Mouse (Mus musculus): Measurements from ENCODE around the gene Hnrnpdl. TPM values are rescaled to one million over a fixed set of nuclear protein-coding genes. Genes with fewer than 3 reads are reported as not detected.

Hnrnpdl gene
- polyA plus RNA-seq, 1 experiment from 2014 or later: 268 TPM

GRCm38 (mm10) chr5:100005896-100006295, 33.6 kb downstream of the Hnrnpdl start:
- Histone ChIP-seq H3K4me2 (ENCODE audit: low read length) (no peak overlapping the region), H3K36me3 (ENCODE audit: control insufficient read depth, insufficient read depth, low read length) (no peaks in the 10 kb centered on the region), H3K4me1 (ENCODE audit: control insufficient read depth, insufficient read depth, low read length) (no peaks in the 10 kb centered on the region), H3K27me3 (ENCODE audit: control insufficient read depth, insufficient read depth, low read length) (no peaks in the 10 kb centered on the region), H3K27ac (replicated peaks; ENCODE audit: low read depth, low read length) (no peak overlapping the region), H3K4me3 (replicated peaks; ENCODE audit: low read depth, low read length) (no peak overlapping the region), H3K9ac (replicated peaks; ENCODE audit: low read length) (no peak overlapping the region), H3K9me3 (ENCODE audit: control insufficient read depth, low read length) (no peaks in the 10 kb centered on the region)
- 82% methylated on average over 6 of the region's 6 CpGs for WGBS
- ATAC-seq (ENCODE audit: low FRiP score, low TSS enrichment) (no peak), DNase-seq (no peak)

DNA sequence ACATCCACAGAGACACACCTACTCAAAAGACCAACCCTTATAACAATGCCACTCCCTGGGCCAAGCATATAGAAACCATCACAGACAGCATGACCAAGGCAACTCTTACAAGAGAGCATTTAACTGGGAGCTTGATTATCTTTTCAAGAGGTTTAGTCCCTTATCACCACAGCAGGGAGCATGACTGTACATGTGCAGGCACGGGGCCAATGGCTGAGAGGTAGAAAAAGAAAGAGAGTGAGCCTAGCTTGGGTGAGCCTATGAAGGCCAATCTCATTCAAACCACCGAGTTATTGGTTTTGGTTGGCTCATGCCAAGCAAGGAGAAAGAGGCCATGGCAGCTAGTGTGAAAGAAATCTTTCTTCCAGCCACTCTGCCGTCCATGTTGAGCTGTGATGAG, 34.0 kb downstream of the Hnrnpdl start:
- WGBS: 67% methylated on average over 3 of the region's 3 CpGs
- Histone ChIP-seq H3K36me3 (ENCODE audit: control insufficient read depth, insufficient read depth, low read length) (no peaks in the 10 kb centered on the region), H3K9me3 (ENCODE audit: control insufficient read depth, low read length) (no peaks in the 10 kb centered on the region), H3K4me2 (ENCODE audit: low read length) (no peak overlapping the region), H3K27me3 (ENCODE audit: control insufficient read depth, insufficient read depth, low read length) (no peaks in the 10 kb centered on the region), H3K4me3 (replicated peaks; ENCODE audit: low read depth, low read length) (no peak overlapping the region), H3K4me1 (ENCODE audit: control insufficient read depth, insufficient read depth, low read length) (no peaks in the 10 kb centered on the region), H3K27ac (replicated peaks; ENCODE audit: low read depth, low read length) (no peak overlapping the region), H3K9ac (replicated peaks; ENCODE audit: low read length) (no peak overlapping the region)
- ATAC-seq (ENCODE audit: low FRiP score, low TSS enrichment) (no peak), DNase-seq (no peak)

DNA sequence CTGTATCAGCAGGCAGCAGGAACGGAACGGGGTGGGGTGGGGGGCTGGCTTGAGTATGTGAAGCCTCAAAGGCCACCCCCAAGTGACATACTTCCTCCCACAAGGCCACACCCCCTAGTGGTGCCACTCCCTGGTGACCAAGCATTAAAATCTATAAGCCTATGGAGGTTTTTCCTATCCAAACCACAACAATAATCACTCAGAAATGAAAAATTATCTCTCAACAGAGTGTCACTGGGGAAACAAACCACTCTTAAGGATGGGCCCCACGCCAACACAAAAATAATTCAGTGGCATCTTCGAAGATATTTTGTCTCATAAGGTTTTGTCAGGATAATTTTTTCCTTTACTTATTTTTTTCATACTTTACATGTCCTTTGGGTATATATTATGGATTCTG, 35.6 kb downstream of the Hnrnpdl start:
- no peak overlapping the region for H3K9ac ChIP-seq (replicated peaks; ENCODE audit: low read length)
- H3K9me3 ChIP-seq (ENCODE audit: control insufficient read depth, low read length): no peaks in the 10 kb centered on the region
- no peak overlapping the region for H3K27ac ChIP-seq (replicated peaks; ENCODE audit: low read depth, low read length)
- no peaks in the 10 kb centered on the region for H3K36me3 ChIP-seq (ENCODE audit: control insufficient read depth, insufficient read depth, low read length)
- ATAC-seq (ENCODE audit: low FRiP score, low TSS enrichment) (no peak), DNase-seq (no peak)
- WGBS: 90% methylated on average over 4 of the region's 4 CpGs
- H3K4me1 ChIP-seq (ENCODE audit: control insufficient read depth, insufficient read depth, low read length): no peaks in the 10 kb centered on the region
- H3K27me3 ChIP-seq (ENCODE audit: control insufficient read depth, insufficient read depth, low read length): no peaks in the 10 kb centered on the region
- H3K4me2 ChIP-seq (ENCODE audit: low read length): no peak overlapping the region
- no peak overlapping the region for H3K4me3 ChIP-seq (replicated peaks; ENCODE audit: low read depth, low read length)

DNA sequence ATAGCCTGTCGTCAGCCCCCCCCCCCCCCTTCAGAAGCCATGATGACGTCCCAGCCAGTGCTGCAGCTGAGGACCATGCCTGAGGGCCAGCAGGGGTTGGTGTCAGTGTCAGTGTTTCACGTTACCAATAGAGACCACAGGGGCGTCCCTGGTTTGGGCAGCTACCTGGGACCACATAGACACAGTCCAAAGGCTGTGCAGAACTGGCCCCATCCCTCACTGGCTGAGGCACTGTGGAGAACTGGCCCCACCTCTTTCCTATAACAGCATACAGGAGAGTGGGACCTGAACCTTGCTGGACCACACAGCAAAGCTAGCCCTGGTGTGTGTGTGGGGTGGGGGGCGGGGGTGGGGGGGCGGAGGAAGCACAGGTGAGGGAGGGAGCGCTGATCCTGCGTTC, 39.0 kb downstream of the Hnrnpdl start:
- Histone ChIP-seq H3K27me3 (ENCODE audit: control insufficient read depth, insufficient read depth, low read length) (no peaks in the 10 kb centered on the region), H3K9me3 (ENCODE audit: control insufficient read depth, low read length) (peaks cover 5% of the 10 kb centered on the region; the same call in 1 of the 2 replicates), H3K27ac (replicated peaks; ENCODE audit: low read depth, low read length) (no peak overlapping the region), H3K4me3 (replicated peaks; ENCODE audit: low read depth, low read length) (no peak overlapping the region), H3K4me1 (ENCODE audit: control insufficient read depth, insufficient read depth, low read length) (no peaks in the 10 kb centered on the region), H3K9ac (replicated peaks; ENCODE audit: low read length) (no peak overlapping the region), H3K36me3 (ENCODE audit: control insufficient read depth, insufficient read depth, low read length) (no peaks in the 10 kb centered on the region), H3K4me2 (ENCODE audit: low read length) (no peak overlapping the region)
- 48% methylated on average over 8 of the region's 8 CpGs for WGBS
- DNase-seq (no peak), ATAC-seq (ENCODE audit: low FRiP score, low TSS enrichment) (no peak)

GRCm38 (mm10) chr5:100000048-100000447, 39.4 kb downstream of the Hnrnpdl start:
- no peak overlapping the region for H3K4me3 ChIP-seq (replicated peaks; ENCODE audit: low read depth, low read length)
- H3K9ac ChIP-seq (replicated peaks; ENCODE audit: low read length): no peak overlapping the region
- no peaks in the 10 kb centered on the region for H3K4me1 ChIP-seq (ENCODE audit: control insufficient read depth, insufficient read depth, low read length)
- peaks cover 6% of the 10 kb centered on the region; the same call in 1 of the 2 replicates for H3K9me3 ChIP-seq (ENCODE audit: control insufficient read depth, low read length)
- ATAC-seq (ENCODE audit: low FRiP score, low TSS enrichment) (no peak), DNase-seq (no peak)
- no peaks in the 10 kb centered on the region for H3K27me3 ChIP-seq (ENCODE audit: control insufficient read depth, insufficient read depth, low read length)
- WGBS: 82% methylated on average over 7 of the region's 7 CpGs
- H3K36me3 ChIP-seq (ENCODE audit: control insufficient read depth, insufficient read depth, low read length): no peaks in the 10 kb centered on the region
- no peak overlapping the region for H3K4me2 ChIP-seq (ENCODE audit: low read length)
- H3K27ac ChIP-seq (replicated peaks; ENCODE audit: low read depth, low read length): no peak overlapping the region

DNA sequence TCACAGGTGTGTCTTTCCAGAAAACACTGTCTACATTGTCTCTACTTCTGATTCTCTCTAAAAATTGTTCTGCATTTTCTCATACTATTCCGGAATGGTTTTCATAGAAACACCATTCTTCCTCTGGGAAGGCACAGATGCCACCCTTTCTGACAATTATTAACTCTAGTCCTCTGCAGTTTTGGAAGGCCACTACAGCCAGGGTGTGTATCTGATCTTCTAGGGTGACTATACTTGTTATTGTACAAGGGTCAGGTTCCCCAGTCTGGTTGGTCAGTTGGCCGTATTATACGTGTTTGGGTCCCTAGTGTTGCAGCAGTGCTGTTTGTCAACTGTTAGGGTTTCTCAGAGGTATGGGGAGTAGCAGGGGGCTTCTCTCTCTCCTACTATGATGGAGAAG, 44.8 kb downstream of the Hnrnpdl start:
- H3K4me3 ChIP-seq (replicated peaks; ENCODE audit: low read depth, low read length): no peak overlapping the region
- no peak for DNase-seq
- H3K4me2 ChIP-seq (ENCODE audit: low read length): no peak overlapping the region
- WGBS: 96% methylated on average over 3 of the region's 3 CpGs
- H3K9me3 ChIP-seq (ENCODE audit: control insufficient read depth, low read length): peaks cover 6% of the 10 kb centered on the region; the same call in 1 of the 2 replicates
- H3K36me3 ChIP-seq (ENCODE audit: control insufficient read depth, insufficient read depth, low read length): no peaks in the 10 kb centered on the region
- no peaks in the 10 kb centered on the region for H3K4me1 ChIP-seq (ENCODE audit: control insufficient read depth, insufficient read depth, low read length)
- H3K27ac ChIP-seq (replicated peaks; ENCODE audit: low read depth, low read length): no peak overlapping the region
- H3K9ac ChIP-seq (replicated peaks; ENCODE audit: low read length): no peak overlapping the region
- H3K27me3 ChIP-seq (ENCODE audit: control insufficient read depth, insufficient read depth, low read length): no peaks in the 10 kb centered on the region
- ATAC-seq (ENCODE audit: low FRiP score, low TSS enrichment): no peak

- no peaks in the 10 kb centered on the region for H3K4me1 ChIP-seq (ENCODE audit: control insufficient read depth, insufficient read depth, low read length)
- no peaks in the 10 kb centered on the region for H3K36me3 ChIP-seq (ENCODE audit: control insufficient read depth, insufficient read depth, low read length)
- 82% methylated on average over 3 of the region's 3 CpGs for WGBS
- no peak overlapping the region for H3K4me2 ChIP-seq (ENCODE audit: low read length)
- DNase-seq (no peak), ATAC-seq (ENCODE audit: low FRiP score, low TSS enrichment) (no peak)
- H3K9me3 ChIP-seq (ENCODE audit: control insufficient read depth, low read length): peaks cover 6% of the 10 kb centered on the region; the same call in 1 of the 2 replicates
- no peaks in the 10 kb centered on the region for H3K27me3 ChIP-seq (ENCODE audit: control insufficient read depth, insufficient read depth, low read length)
- H3K27ac ChIP-seq (replicated peaks; ENCODE audit: low read depth, low read length): no peak overlapping the region
- no peak overlapping the region for H3K9ac ChIP-seq (replicated peaks; ENCODE audit: low read length)
- H3K4me3 ChIP-seq (replicated peaks; ENCODE audit: low read depth, low read length): no peak overlapping the region
Measured at GRCm38 (mm10) chr5:99994166-99994565, 45.3 kb downstream of the Hnrnpdl start.

Other genes starting within 250 kb of the Hnrnpdl start
- 0.50 and 0.68 TPM in 2 replicates for gene Vamp9, start 133.4 kb downstream of the Hnrnpdl start, polyA plus RNA-seq (2014; fragmentation: Nextera tagmentation; extraction: Ambion mirVana)
- 134 and 147 TPM in 2 replicates for gene Hnrnpd, start 60.7 kb downstream of the Hnrnpdl start, polyA plus RNA-seq (2014; fragmentation: Nextera tagmentation; extraction: Ambion mirVana)
- 2.4 and 3.6 TPM in 2 replicates for gene 4930524J08Rik, start 60.6 kb downstream of the Hnrnpdl start, polyA plus RNA-seq (2014; fragmentation: Nextera tagmentation; extraction: Ambion mirVana)
- gene Enoph1, start 321 bp upstream of the Hnrnpdl start, polyA plus RNA-seq (2014; fragmentation: Nextera tagmentation; extraction: Ambion mirVana): 43.4 and 49.4 TPM in 2 replicates
- gene Tmem150c, start 120.1 kb upstream of the Hnrnpdl start, polyA plus RNA-seq (2014; fragmentation: Nextera tagmentation; extraction: Ambion mirVana): 20.0 and 23.6 TPM in 2 replicates